Mouse (Mus musculus): ENCODE results near the gene Mettl7b. TPM values are rescaled to one million over a fixed set of nuclear protein-coding genes. Genes with fewer than 3 reads are reported as not detected.

Gene Mettl7b
- polyA plus RNA-seq (2012; rRNA removed) (0.24 and 0.38 TPM in 2 replicates), polyA plus RNA-seq (2014; fragmentation: Nextera tagmentation; extraction: Ambion mirVana) (0.21 and 0.80 TPM in 2 replicates)

- no peak for DNase-seq (ENCODE audit: low spot score)
- ATAC-seq (ENCODE audit: low FRiP score, low read depth) = no peak
- H3K27me3 ChIP-seq (ENCODE audit: control insufficient read depth, insufficient read depth, low read length) = no peaks in the 10 kb centered on the region
- no peak within 1 kb of the TSS for H3K9ac ChIP-seq (ENCODE audit: low read depth, low read length, severe bottlenecking)
- H3K27ac ChIP-seq (replicated peaks; ENCODE audit: low read depth, low read length) = no peak within 1 kb of the TSS
- H3K4me3 ChIP-seq (replicated peaks; ENCODE audit: low read length) = no peak within 1 kb of the TSS
- TF ChIP-seq POLR2A (IDR thresholded peaks at IDR 0.05; ENCODE audit: borderline replicate concordance, extremely low read depth, insufficient read depth, insufficient read length) = no peak
- H3K36me3 ChIP-seq (ENCODE audit: control insufficient read depth, insufficient read depth, low read length) = no peaks in the 10 kb centered on the region
- WGBS = 79% methylated on average over 12 of the region's 12 CpGs
- no peaks in the 10 kb centered on the region for H3K9me3 ChIP-seq (ENCODE audit: control insufficient read depth, low read length)
- no peaks in the 10 kb centered on the region for H3K4me1 ChIP-seq (ENCODE audit: control insufficient read depth, insufficient read depth, low read length)
- H3K4me2 ChIP-seq (replicated peaks; ENCODE audit: low read depth, low read length, severe bottlenecking) = no peak within 1 kb of the TSS
Observed at GRCm38 (mm10) chr10:128960590-128961584, at the start of gene Mettl7b. Mettl7b (minus strand) TSS chr10:128960988.

- H3K4me1 ChIP-seq (ENCODE audit: control insufficient read depth, insufficient read depth, low read length) = no peaks in the 10 kb centered on the region
- no peak for ATAC-seq (ENCODE audit: low FRiP score, low read depth)
- no peak within 1 kb of the TSS for H3K27ac ChIP-seq (replicated peaks; ENCODE audit: low read depth, low read length)
- no peak within 1 kb of the TSS for H3K9ac ChIP-seq (ENCODE audit: low read depth, low read length, severe bottlenecking)
- no peak for TF ChIP-seq POLR2A (IDR thresholded peaks at IDR 0.05; ENCODE audit: borderline replicate concordance, extremely low read depth, insufficient read depth, insufficient read length)
- H3K27me3 ChIP-seq (ENCODE audit: control insufficient read depth, insufficient read depth, low read length) = no peaks in the 10 kb centered on the region
- no peaks in the 10 kb centered on the region for H3K36me3 ChIP-seq (ENCODE audit: control insufficient read depth, insufficient read depth, low read length)
- 61% methylated on average over 2 of the region's 2 CpGs for whole genome bisulfite sequencing
- no peak within 1 kb of the TSS for H3K4me2 ChIP-seq (replicated peaks; ENCODE audit: low read depth, low read length, severe bottlenecking)
- no peak within 1 kb of the TSS for H3K4me3 ChIP-seq (replicated peaks; ENCODE audit: low read length)
- DNase-seq (ENCODE audit: low spot score) = no peak
- H3K9me3 ChIP-seq (ENCODE audit: control insufficient read depth, low read length) = no peaks in the 10 kb centered on the region
Observed at GRCm38 (mm10) chr10:129010288-129010841, 49.6 kb upstream of the Mettl7b start, which contains the start of gene Olfr763. Olfr763 (plus strand) TSS chr10:129010791.

- no peak overlapping the region for H3K9ac ChIP-seq (ENCODE audit: low read depth, low read length, severe bottlenecking)
- H3K27me3 ChIP-seq (ENCODE audit: control insufficient read depth, insufficient read depth, low read length) = no peaks in the 10 kb centered on the region
- no peak for DNase-seq (ENCODE audit: low spot score)
- no peaks in the 10 kb centered on the region for H3K36me3 ChIP-seq (ENCODE audit: control insufficient read depth, insufficient read depth, low read length)
- 76% methylated on average over 14 of the region's 14 CpGs for WGBS
- no peak overlapping the region for H3K27ac ChIP-seq (replicated peaks; ENCODE audit: low read depth, low read length)
- no peak for TF ChIP-seq POLR2A (IDR thresholded peaks at IDR 0.05; ENCODE audit: borderline replicate concordance, extremely low read depth, insufficient read depth, insufficient read length)
- H3K4me2 ChIP-seq (replicated peaks; ENCODE audit: low read depth, low read length, severe bottlenecking) = no peak overlapping the region
- ATAC-seq (ENCODE audit: low FRiP score, low read depth) = no peak
- H3K4me1 ChIP-seq (ENCODE audit: control insufficient read depth, insufficient read depth, low read length) = no peaks in the 10 kb centered on the region
- H3K9me3 ChIP-seq (ENCODE audit: control insufficient read depth, low read length) = no peaks in the 10 kb centered on the region
- no peak overlapping the region for H3K4me3 ChIP-seq (replicated peaks; ENCODE audit: low read length)
Observed at GRCm38 (mm10) chr10:129004032-129004920, 43.5 kb upstream of the Mettl7b start.

- no peak for ATAC-seq (ENCODE audit: low FRiP score, low read depth)
- DNase-seq (ENCODE audit: low spot score) = no peak
- no peaks in the 10 kb centered on the region for H3K27me3 ChIP-seq (ENCODE audit: control insufficient read depth, insufficient read depth, low read length)
- no peaks in the 10 kb centered on the region for H3K36me3 ChIP-seq (ENCODE audit: control insufficient read depth, insufficient read depth, low read length)
- no peak overlapping the region for H3K4me2 ChIP-seq (replicated peaks; ENCODE audit: low read depth, low read length, severe bottlenecking)
- no peak for TF ChIP-seq POLR2A (IDR thresholded peaks at IDR 0.05; ENCODE audit: borderline replicate concordance, extremely low read depth, insufficient read depth, insufficient read length)
- H3K27ac ChIP-seq (replicated peaks; ENCODE audit: low read depth, low read length) = no peak overlapping the region
- 82% methylated on average over 4 of the region's 4 CpGs for WGBS
- H3K9ac ChIP-seq (ENCODE audit: low read depth, low read length, severe bottlenecking) = no peak overlapping the region
- no peak overlapping the region for H3K4me3 ChIP-seq (replicated peaks; ENCODE audit: low read length)
- no peaks in the 10 kb centered on the region for H3K4me1 ChIP-seq (ENCODE audit: control insufficient read depth, insufficient read depth, low read length)
- H3K9me3 ChIP-seq (ENCODE audit: control insufficient read depth, low read length) = no peaks in the 10 kb centered on the region
Observed at GRCm38 (mm10) chr10:128996523-128997040, 35.8 kb upstream of the Mettl7b start.
